Mouse (Mus musculus) left cerebral cortex, adult 2 months (tissue): ENCODE results near the gene Sat2. TPM values are rescaled to one million over a fixed set of nuclear protein-coding genes. Genes with fewer than 3 reads are reported as not detected.
"Not testable (repeated sequence)": the region's sequence is repeated elsewhere in the genome, so short reads cannot be mapped to it uniquely, and the experiment has no call there.

Experiments used
- DNase-seq, 2 experiments: peaks; one replicate each; pipeline ENCODE4 v3.0.0; 2021 to 2022; ENCODE audit warnings: low spot score in 2 of 2, mixed read lengths in 1 of 2; ENCODE audit errors: extremely low spot score in 1 of 2
- H3K27ac ChIP-seq: fragments of 200-600 bp; 2 replicates; pipeline ENCODE4 v1.8.1; 2022
- H3K4me3 ChIP-seq: fragments of 200-600 bp; 2 replicates; pipeline ENCODE4 v1.8.1; 2022
- CTCF ChIP-seq: fragments of 200-600 bp; IDR thresholded peaks from 2 replicates; pipeline ENCODE4 v1.8.1; 2022; ENCODE audit warnings: antibody characterized with exemption, mild to moderate bottlenecking, moderate library complexity
- intact Hi-C: fragments of 180-260 bp; cut with DNase I; formaldehyde crosslinking; loops from one replicate; pipeline ENCODE4 v1.15.1; 2025
- total RNA-seq, 2 experiments: library from RNA; stranded (reverse); gene quantifications; 2 replicates each; pipeline ENCODE4 v1.2.3; 2021

Sat2 gene
- total RNA-seq, 2 experiments from 2014 or later, result 9.9 to 13.7 TPM

DNA sequence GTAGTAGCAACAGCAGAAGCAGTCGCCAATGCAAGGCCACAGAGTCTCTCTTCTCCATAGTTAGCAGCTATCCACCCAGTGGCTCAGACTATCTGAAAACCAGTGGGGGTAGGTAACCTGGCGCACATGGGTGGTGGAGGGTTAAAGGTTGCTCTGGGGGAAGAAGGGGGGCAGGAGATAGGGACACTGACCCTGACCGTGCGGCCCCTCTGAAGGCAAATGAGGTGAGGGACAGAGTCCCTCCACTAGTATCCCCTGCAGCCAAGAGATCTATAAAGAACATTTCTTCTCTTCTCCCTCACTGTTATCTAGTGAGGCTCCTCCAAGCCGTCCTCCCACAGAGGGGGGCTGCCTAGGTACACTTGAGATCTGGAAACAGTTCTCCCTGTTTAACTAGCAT lies 4.0 kb upstream of the Sat2 start, which contains the start of gene Shbg:
TSS of gene Shbg (minus strand) at position 101 of the 400 bp plus-strand sequence.
- DNase-seq, result no peak
- Histone ChIP-seq H3K4me3 (no peak within 1 kb of the TSS), H3K27ac (no peak within 1 kb of the TSS)
- no peak for TF ChIP-seq CTCF
- intact Hi-C loops, result no loop called here

DNA sequence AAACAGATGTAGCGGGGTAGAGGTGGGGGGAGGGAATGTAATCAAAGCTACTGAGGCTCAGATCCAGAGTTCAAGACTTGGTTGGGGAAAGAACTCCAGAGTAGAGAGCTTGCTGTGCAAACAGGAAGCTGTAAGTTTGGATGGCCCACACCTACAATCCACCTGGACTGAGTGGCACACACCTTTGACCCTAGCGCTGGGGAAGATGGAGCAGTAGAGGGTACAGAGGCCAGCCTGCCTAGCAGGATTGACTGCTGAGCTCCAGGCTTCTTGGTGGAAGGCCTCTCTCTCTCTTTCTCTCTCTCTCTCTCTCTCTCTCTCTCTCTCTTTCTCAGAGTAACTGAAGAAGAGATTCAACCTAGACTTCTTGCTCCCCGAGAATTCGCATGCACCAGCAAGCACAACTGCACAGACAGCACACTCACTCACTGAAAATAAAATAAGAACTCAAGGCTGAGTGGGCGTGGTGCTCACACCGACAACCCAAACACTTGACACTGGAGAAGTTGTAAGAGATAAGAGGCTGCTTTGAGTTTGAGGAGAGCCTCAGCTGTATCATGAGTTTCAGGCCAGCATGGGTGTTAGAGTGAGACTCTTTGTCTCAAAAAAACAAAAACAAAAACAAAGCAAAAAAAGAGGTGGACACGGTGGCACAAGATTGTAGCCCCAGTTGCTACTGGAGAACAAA lies 1.3 kb upstream of the Sat2 start:
- no peak for TF ChIP-seq CTCF
- H3K27ac ChIP-seq, result no peak overlapping the region
- H3K4me3 ChIP-seq, result no peak overlapping the region
- intact Hi-C loops, result no loop called here
- DNase-seq, result no peak

DNA sequence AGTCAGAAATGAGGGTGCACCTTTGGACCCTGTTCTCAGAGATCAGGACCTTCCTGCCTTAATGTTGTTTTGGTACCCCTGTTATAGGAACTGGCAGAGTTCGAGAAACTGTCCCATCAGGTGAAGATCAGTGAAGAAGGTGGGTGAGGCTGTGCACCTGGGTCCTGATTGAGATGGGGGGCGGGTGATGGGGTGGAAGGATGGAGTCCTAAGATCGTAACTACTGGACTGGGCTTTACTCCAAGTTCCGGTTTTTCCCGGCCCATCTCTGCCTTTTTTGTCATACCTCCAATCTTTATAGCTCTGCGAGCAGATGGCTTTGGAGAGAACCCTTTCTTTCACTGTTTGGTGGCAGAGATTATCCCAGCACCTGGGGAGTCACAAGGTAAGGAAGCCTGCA lies 582 bp downstream of the Sat2 start:
- Histone ChIP-seq H3K27ac (peak overlapping the region; percentile 85), H3K4me3 (peak overlapping the region; percentile 52)
- intact Hi-C loops, result no loop called here
- DNase-seq, result no peak
- no peak for TF ChIP-seq CTCF

DNA sequence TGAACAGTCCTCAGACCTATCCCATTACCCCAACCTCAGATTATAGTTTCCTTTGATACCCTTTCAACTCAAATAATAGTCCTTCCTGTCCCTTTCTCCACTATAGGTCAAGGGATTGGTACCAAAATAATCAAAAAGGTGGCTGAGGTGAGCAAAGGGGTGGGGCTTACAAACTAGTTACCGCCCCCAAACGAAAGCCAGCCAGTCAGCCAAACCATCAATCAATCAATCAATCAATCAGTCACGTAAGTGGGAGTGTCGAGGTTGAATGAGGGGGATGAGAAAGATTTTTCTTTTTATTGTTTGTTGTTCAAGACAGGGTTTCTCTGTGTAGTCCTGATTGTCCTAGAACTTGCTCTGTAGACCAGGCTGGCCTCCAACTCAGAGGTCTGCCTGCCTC lies 1.2 kb downstream of the Sat2 start:
- no peak for TF ChIP-seq CTCF
- DNase-seq, result no peak
- Histone ChIP-seq H3K4me3 (peak overlapping the region; percentile 52; the same call in 1 of the 2 replicates), H3K27ac (0 out of 2 replicates have a peak overlapping the region, but pooled peaks have one; percentile 28)
- intact Hi-C loops, result no loop called here

- DNase-seq, intact Hi-C loops, H3K4me3 ChIP-seq: not testable (repeated sequence)
Observed at GRCm38 (mm10) chr11:69624339-69624738, 2.5 kb downstream of the Sat2 start.

DNA sequence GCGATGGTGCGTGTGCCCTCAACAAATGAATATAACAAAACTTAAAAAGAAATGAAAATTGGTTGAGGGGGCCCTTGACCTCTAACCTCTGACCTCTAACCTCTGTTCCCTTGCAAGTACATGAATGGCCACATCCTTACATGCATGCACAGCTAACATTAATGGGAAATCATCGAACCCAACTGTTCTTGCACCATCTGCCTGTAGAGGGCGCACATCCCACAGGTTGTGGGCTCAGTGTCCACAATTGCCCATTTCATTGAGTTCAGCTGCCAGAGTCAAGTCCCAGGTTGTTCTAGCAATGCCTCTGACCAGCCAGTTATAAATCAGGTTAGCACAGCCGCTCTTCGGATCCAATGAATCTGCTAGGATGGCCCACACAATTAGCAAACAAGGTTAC lies 6.5 kb downstream of the Sat2 start:
- intact Hi-C loops, result no loop called here
- Histone ChIP-seq H3K4me3 (no peak overlapping the region), H3K27ac (no peak overlapping the region)
- peak; percentile 56 to 76 for DNase-seq
- peak; percentile 91 for TF ChIP-seq CTCF

More at GRCm38 (mm10) chr11:69624339-69624738, 2.5 kb downstream of the Sat2 start:
- H3K27ac ChIP-seq, result not testable (repeated sequence)

- Histone ChIP-seq H3K4me3 (no peak overlapping the region), H3K27ac (no peak overlapping the region)
- TF ChIP-seq CTCF, result peak; percentile 65
- no peak for DNase-seq
- intact Hi-C loops, result loop anchor here (5.0 kb wide), 1 partner anchor 127 kb away; the partner anchor contains the start of gene Polr2a
Observed at GRCm38 (mm10) chr11:69629802-69630201, 8.0 kb downstream of the Sat2 start.

- peak; percentile 71 for TF ChIP-seq CTCF
- intact Hi-C loops, result loop anchor here (1.0 to 5.0 kb wide), 2 partner anchors 30 to 125 kb away; partner anchors contain the start of genes Mpdu1 and Polr2a
- peak; percentile 100 for DNase-seq
Observed at GRCm38 (mm10) chr11:69632284-69633089, 10.7 kb downstream of the Sat2 start, which contains the start of gene Fxr2. TSS of gene Fxr2 (plus strand) at chr11:69632990.

DNA sequence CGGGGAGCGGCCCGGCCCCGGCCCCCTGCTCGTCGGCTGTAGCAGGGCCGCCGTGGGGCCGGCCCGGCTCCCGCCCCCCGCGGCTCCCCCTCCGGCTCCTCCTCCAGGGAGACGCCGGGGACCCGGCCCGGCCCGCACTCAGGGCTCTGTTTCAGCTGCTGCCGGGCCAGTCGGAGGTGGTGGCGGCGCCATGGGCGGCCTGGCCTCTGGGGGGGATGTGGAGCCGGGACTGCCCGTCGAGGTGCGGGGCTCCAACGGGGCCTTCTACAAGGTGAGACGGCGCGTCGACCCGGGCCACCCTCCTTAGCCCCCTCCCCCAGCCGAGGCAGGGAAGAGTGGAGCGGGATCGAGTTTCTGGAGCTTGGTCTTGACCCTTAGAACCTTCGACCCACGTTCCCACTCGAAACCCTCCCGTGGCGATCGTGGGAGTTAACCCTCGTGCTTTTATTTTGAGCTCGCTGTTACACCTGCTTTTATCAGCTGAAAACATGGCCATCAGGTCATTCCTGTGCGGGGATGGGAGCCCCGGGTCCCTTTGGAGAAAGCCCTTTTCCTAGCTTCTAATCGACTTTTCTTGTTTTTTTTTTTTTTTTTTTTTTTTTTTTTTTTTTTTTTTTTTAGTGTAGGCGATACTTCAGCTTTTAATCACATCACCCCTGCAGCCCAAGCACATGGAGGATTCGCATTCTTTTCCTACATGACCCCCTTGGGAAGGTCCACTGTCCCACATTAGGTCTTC lies 11.5 kb downstream of the Sat2 start:
- intact Hi-C loops, result loop anchor here (5.0 kb wide), 1 partner anchor 124 kb away; the partner anchor contains the start of gene Polr2a
- H3K27ac ChIP-seq, result peak overlapping the region; percentile 85
- H3K4me3 ChIP-seq, result peak overlapping the region; percentile 79
- TF ChIP-seq CTCF, result no peak
- peak in 1 of 2 experiments; percentile 47 for DNase-seq

More at GRCm38 (mm10) chr11:69632284-69633089, 10.7 kb downstream of the Sat2 start, which contains the start of gene Fxr2:
- Histone ChIP-seq H3K4me3 (peak within 1 kb of the TSS; percentile 79), H3K27ac (peak within 1 kb of the TSS; percentile 85)

GRCm38 (mm10) chr11:69635471-69635870 lies 13.6 kb downstream of the Sat2 start:
- intact Hi-C loops, result no loop called here
- Histone ChIP-seq H3K27ac (no peak overlapping the region), H3K4me3 (no peak overlapping the region)
- DNase-seq, result no peak
- no peak for TF ChIP-seq CTCF

DNA sequence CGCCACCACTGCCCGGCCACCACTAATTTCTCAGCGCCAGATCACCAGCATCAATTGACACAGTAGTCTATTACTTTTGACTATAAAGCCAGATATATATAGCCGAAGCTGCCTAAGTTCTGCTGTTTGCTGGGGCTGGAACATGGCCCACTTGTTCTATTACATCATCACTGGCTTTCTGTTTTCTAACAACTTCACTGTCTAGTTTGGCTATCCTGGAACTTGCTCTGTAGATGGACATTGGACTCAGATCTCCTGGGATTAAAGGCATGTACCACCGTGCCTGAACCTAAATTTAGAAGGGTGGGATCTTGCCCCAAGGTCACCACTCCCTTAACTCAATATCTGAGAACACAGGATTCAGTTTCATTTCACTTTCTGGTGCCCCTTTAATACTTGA lies 24.0 kb downstream of the Sat2 start:
- Histone ChIP-seq H3K27ac (no peak overlapping the region), H3K4me3 (no peak overlapping the region)
- intact Hi-C loops, result loop anchor here (5.0 kb wide), 1 partner anchor 91 kb away; no protein-coding TSS in a partner anchor
- no peak for DNase-seq
- TF ChIP-seq CTCF, result no peak
